Mouse (Mus musculus) G1E (cell line): ENCODE measurements around the gene Masp1. TPM values are rescaled to one million over a fixed set of nuclear protein-coding genes. Genes with fewer than 3 reads are reported as not detected.

Source experiments
- ATAC-seq: 2 replicates; pipeline ENCODE4 v1.8.0; 2016; ENCODE audit warnings: mild to moderate bottlenecking; ENCODE audit not compliant: insufficient number of reproducible peaks, poor library complexity, low FRiP score, severe bottlenecking; ENCODE audit errors: extremely low read depth
- DNase-seq: peaks from one replicate; pipeline ENCODE4 v3.0.0; 2012; ENCODE audit warnings: low spot score
- H3K27me3 ChIP-seq: 2 replicates; pipeline ENCODE4 v1.6.1; 2012; ENCODE audit warnings: mild to moderate bottlenecking, low read length, inconsistent platforms; ENCODE audit not compliant: insufficient read depth
- H3K36me3 ChIP-seq: replicated peaks from 2 replicates; pipeline ENCODE3; 2012; ENCODE audit warnings: mild to moderate bottlenecking, inconsistent platforms
- H3K4me1 ChIP-seq: 2 replicates; pipeline ENCODE4 v1.6.1; 2012; ENCODE audit warnings: low read depth, low read length, inconsistent platforms, mixed read lengths; ENCODE audit not compliant: insufficient read depth
- H3K4me3 ChIP-seq: 2 replicates; pipeline ENCODE4 v1.5.1; 2012; ENCODE audit warnings: low read depth, mild to moderate bottlenecking, inconsistent platforms, low read length, moderate library complexity, mixed read lengths
- H3K9me3 ChIP-seq: replicated peaks from 2 replicates; pipeline ENCODE4 v1.6.1; 2012; ENCODE audit warnings: inconsistent platforms
- CTCF ChIP-seq: IDR thresholded peaks from 2 replicates; pipeline ENCODE4 v1.5.1; 2012; ENCODE audit warnings: low read depth, low read length, inconsistent platforms, mixed read lengths
- GATA1 ChIP-seq: IDR thresholded peaks from 2 replicates; pipeline ENCODE4 v1.6.1; 2012; ENCODE audit warnings: borderline replicate concordance, low read length, inconsistent platforms, mixed read lengths
- GATA2 ChIP-seq: IDR thresholded peaks from 2 replicates; pipeline ENCODE4 v1.6.1; 2012; ENCODE audit warnings: low read depth, low read length, inconsistent platforms, borderline replicate concordance
- POLR2AphosphoS5 ChIP-seq: IDR thresholded peaks from 2 replicates; pipeline ENCODE4 v1.6.1; 2012; ENCODE audit warnings: low read depth, low read length, inconsistent platforms; ENCODE audit not compliant: insufficient replicate concordance
- TAL1 ChIP-seq: conservative IDR thresholded peaks from 2 replicates; pipeline ENCODE4 v1.6.1; 2012; ENCODE audit warnings: low read depth, low read length, inconsistent platforms, mixed read lengths
- polyA plus RNA-seq: library from polyadenylated mRNA; stranded (reverse); fragments of >175 nt; gene quantifications from 2 replicates; pipeline ENCODE4 v1.2.3, GENCODE M21; 2012
- total RNA-seq, 2 experiments: library from RNA; stranded (forward) in 1 of 2; stranded (reverse) in 1 of 2; fragments of 200-1000 nt in 1 of 2; fragments of >200 nt in 1 of 2; fragmentation: Nextera tagmentation in 1 of 2; gene quantifications; 2 replicates each; pipeline ENCODE4 v1.2.3; 2014 to 2017

Masp1 gene
- total and polyA plus RNA-seq, 3 experiments: 0.27 TPM; not detected in 2

DNA sequence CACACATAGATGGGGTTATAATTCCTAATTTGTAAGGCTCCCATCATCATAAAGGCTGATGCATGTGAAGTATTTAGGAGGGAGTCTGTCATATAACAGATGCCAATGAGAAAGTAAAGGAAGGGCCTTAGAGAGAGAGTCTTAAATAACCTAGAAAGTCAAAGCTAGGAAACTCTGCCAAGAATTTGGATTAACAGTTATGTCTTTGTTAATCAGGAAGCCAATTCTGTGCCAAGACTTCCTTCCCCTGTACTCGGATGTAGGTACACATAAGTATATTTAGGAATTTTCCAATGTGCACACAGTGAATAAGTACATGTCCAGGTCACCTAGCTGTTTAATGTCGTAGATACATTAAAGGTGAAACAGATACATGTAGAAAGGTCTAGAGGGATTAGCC lies 4.0 kb downstream of the Masp1 start:
- no peak for TF ChIP-seq CTCF
- no peak for TF ChIP-seq TAL1
- no peak for TF ChIP-seq GATA2
- no peaks in the 10 kb centered on the region for H3K36me3 ChIP-seq
- H3K4me3 ChIP-seq: no peak overlapping the region
- no peaks in the 10 kb centered on the region for H3K4me1 ChIP-seq
- H3K27me3 ChIP-seq: no peaks in the 10 kb centered on the region
- peaks cover 31% of the 10 kb centered on the region for H3K9me3 ChIP-seq
- no peak for ATAC-seq
- DNase-seq: no peak

DNA sequence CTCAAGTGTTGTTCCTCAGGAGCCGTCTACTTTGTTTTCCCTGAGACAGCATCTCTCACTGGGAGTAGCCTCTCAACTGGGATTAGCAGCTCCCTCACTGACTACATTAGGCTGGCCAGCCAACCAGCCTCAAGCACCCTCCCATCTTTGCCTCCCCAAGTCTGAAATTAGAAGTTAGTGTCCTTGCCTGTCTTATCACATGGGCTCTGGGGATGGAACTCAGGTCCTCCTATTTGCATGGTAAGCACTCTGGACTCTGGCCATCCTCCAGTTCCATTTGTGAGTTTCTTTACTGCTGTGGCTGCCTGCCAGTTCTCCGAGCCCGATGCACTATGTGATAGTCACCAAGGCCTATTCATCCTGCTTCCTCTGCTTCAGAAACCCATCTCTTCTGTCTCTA lies 4.8 kb downstream of the Masp1 start:
- no peak for DNase-seq
- TF ChIP-seq GATA1 (no peak), CTCF (no peak), POLR2AphosphoS5 (no peak), TAL1 (no peak)
- H3K9me3 ChIP-seq: peaks cover 25% of the 10 kb centered on the region
- no peaks in the 10 kb centered on the region for H3K4me1 ChIP-seq
- H3K4me3 ChIP-seq: no peak overlapping the region
- no peaks in the 10 kb centered on the region for H3K36me3 ChIP-seq
- H3K27me3 ChIP-seq: no peaks in the 10 kb centered on the region
- ATAC-seq: no peak

DNA sequence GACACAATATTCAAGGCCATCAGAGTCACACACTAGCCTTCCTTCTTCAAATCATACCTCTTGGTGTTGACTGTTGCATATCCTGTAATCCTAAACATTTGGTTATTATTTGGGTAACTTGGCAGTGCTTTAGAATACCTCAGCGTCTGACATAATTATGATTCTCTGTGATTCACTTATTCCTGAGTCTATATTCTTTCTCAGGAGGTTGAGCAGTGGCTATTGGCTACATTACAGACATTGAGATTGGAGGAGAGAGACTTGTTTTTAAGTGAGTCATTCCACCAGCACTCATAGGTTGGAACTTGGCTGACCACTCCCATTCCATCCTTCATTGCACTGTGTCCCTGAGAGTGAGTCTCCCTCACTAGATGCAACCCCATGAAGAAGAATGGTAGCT lies 7.2 kb downstream of the Masp1 start:
- DNase-seq (no peak), ATAC-seq (no peak)
- H3K27me3 ChIP-seq: no peaks in the 10 kb centered on the region
- H3K4me3 ChIP-seq: no peak overlapping the region
- H3K9me3 ChIP-seq: peaks cover 21% of the 10 kb centered on the region
- no peaks in the 10 kb centered on the region for H3K36me3 ChIP-seq
- H3K4me1 ChIP-seq: no peaks in the 10 kb centered on the region
- TF ChIP-seq POLR2AphosphoS5 (no peak), GATA2 (no peak), GATA1 (no peak), CTCF (no peak), TAL1 (no peak)

DNA sequence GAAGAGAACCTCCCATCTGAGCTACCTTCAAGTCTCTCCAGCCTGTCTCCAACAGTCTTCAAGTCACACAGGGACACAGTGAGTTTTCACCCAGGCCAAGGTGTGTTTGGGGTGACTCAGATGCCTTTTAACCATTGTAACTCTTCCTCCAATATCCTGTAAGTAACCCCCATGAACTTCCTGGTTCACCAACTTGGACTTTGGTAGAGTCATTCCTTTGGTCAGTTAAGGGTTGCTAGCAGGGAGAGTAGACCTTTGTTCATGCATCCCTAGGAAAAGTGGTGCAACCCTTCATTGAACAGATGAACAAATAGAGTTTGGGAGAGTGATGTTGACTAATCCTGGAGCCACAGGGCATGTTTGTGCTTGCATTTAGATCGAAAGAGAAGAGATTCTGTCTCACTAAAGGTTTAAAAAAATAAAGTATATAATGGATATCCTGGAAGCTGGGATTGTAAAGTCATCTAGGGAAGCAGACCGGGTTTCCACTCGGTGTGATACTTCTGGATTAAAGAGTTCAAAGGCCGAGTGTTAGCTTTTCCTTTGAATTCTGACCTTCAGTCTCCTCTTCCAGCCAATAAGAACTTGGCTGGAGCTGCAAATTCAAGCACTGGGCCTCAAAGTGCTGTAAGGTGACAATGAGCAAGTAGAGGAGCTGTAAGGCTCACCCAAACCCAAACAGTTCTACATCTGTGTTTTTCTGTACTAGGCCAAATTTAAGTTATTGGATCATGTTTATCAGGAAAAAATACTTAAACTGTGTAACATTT lies 9.3 kb downstream of the Masp1 start:
- H3K36me3 ChIP-seq: no peaks in the 10 kb centered on the region
- no peaks in the 10 kb centered on the region for H3K27me3 ChIP-seq
- no peaks in the 10 kb centered on the region for H3K4me1 ChIP-seq
- ATAC-seq: no peak
- DNase-seq: no peak
- peaks cover 10% of the 10 kb centered on the region; the same call in 1 of the 2 replicates for H3K9me3 ChIP-seq
- H3K4me3 ChIP-seq: no peak overlapping the region
- TF ChIP-seq CTCF (no peak), POLR2AphosphoS5 (no peak), TAL1 (no peak), GATA1 (no peak), GATA2 (no peak)

DNA sequence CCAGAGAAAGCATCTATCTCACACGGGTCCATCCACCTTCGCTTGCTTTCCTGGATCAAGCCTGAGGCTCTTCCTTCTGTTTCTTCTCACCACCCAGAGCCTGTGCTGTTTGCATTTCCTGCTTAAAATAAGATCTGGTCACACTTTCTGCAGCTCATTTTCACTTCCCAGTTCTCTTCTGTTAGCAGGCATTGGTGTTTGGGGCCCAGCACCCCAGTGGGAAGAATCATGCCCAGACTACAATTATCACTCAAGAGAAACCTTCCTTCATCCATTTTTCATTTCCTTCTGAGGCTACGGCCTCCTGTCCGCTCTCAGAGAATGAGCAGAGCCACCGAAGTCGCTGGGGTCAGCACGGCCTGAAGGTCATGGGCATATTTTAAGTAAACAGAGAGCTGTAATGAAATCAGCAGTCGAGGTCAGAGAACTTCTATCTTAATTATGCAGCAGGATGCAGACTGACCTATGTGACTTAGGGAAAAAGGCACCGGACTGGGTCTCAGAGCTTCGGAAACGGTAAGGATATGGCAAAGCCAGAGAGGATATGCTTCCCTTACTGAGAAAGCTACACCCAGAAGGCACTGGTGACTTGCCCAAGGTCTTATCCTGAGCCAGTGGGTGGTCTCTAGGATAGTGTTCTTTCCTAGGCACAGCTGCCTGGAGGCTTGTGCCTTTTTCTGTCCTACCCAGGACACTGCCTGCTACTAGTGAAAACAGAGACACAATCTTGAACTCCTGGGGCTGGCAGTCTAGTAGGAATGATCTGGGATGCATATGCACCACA lies 14.5 kb downstream of the Masp1 start:
- DNase-seq (no peak), ATAC-seq (no peak)
- H3K4me3 ChIP-seq: no peak overlapping the region
- no peaks in the 10 kb centered on the region for H3K27me3 ChIP-seq
- peaks cover 2% of the 10 kb centered on the region; the same call in 1 of the 2 replicates for H3K9me3 ChIP-seq
- no peaks in the 10 kb centered on the region for H3K4me1 ChIP-seq
- TF ChIP-seq POLR2AphosphoS5 (no peak), GATA2 (no peak), CTCF (no peak), TAL1 (no peak), GATA1 (no peak)
- H3K36me3 ChIP-seq: no peaks in the 10 kb centered on the region

DNA sequence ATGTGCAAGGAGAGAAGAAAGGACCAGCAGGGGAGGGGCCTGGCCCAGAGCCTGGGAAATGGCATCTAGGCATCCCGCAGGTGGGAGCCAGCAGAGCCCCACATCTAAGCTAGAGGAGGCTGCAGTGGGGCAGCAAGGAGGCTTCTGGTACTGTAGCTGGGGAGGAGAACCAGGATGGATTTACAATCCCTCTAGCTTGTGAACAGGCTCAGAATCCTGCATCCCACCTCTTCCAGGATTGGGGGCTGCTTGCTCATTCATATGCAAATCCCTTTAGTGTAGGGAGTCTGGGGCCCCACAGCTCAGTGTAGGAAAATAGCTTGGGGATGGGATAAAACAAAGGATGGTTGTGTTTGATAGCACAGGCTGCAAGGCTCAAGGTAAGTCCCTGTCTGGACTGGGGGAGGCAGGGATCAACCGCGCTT lies 16.3 kb downstream of the Masp1 start:
- Histone ChIP-seq H3K4me3 (no peak overlapping the region), H3K27me3 (no peaks in the 10 kb centered on the region), H3K36me3 (no peaks in the 10 kb centered on the region), H3K9me3 (no peaks in the 10 kb centered on the region), H3K4me1 (no peaks in the 10 kb centered on the region)
- no peak for TF ChIP-seq TAL1
- no peak for TF ChIP-seq POLR2AphosphoS5
- TF ChIP-seq CTCF: no peak
- no peak for TF ChIP-seq GATA1
- TF ChIP-seq GATA2: no peak
- ATAC-seq (no peak), DNase-seq (no peak)

DNA sequence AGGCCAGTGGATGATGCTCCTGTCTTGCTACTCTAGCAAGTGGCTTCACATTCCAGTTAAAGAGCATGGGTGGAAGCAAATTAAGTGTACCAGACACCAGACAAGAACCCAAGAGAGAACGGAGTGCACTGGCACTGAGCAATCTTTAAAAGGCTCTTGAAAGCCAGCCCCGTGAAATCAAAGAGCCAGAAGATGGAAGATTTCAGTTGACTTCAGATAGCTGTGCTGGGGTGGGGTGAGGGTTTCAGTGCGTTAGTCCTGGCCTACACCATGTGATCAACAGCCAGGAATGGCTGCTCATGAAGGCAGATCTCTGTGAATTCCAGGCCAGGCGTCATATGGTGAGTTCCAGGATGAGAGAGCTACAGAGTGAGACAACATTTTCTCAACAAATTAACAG lies 17.3 kb downstream of the Masp1 start:
- Histone ChIP-seq H3K36me3 (no peaks in the 10 kb centered on the region), H3K4me1 (no peaks in the 10 kb centered on the region), H3K4me3 (no peak overlapping the region), H3K9me3 (no peaks in the 10 kb centered on the region), H3K27me3 (no peaks in the 10 kb centered on the region)
- no peak for TF ChIP-seq TAL1
- no peak for TF ChIP-seq GATA1
- TF ChIP-seq POLR2AphosphoS5: no peak
- no peak for TF ChIP-seq CTCF
- DNase-seq (no peak), ATAC-seq (no peak)
